Mouse (Mus musculus): ENCODE results near the gene Katnb1.

Katnb1 gene

DNA sequence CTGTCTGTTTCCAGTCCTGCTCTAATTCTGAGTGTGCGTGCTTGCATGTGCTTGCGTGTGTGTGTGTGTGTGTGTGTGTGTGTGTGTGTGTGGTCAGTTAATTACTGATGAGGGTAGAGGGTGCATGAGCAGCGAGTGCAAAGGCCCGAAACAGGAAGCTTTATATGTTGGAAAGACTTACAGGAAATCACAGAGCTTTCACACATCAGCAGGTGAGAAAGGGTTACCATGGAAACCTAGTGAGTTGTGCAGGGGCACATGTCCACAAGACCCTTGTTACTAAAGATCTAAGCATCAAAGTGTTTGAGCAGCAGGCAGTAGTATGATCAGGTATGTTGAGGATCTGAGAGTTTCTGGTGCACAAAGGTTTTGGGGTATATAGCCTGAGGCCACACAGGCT is 3.3 kb downstream of the Katnb1 start:
- DNase-seq (ENCODE audit: low spot score in 2 of 2), result no peak

GRCm38 (mm10) chr8:95084744-95085431 is 3.9 kb downstream of the Katnb1 start:
- DNase-seq (ENCODE audit: low spot score in 2 of 2), result no peak

DNA sequence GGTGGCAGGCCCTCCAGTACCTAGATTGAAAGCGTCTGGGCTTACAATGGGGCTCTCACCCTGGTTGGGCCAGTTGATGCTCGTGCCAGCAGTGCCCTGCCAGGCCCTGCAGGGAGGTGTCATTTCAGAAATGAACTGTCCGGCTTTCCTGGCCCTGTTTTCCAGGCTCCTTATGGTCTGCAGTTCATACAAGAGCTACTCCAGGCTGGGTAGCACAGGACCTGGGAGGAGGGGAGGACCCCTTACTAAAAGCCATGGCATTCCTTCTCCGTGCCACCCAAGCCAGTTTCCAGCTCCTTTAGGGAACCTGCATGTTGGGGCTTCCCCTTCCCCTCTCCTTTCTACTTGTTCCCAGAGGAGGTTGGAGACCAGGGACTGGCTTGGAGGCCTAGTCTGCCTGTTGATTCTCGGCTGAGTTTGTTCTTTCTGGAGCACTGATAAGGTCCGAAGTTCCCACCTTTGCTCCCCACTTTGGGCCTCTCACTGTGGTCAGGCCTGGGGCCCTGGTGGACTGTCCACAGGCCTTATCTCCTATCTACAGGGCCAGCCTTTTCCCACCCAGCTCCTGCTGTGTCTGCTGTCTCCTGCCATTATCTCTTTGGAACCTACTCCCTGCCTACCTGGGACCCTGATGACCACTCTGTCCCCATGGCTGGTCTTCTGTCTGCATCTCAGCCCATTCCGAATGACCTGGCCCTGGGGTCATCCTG is 4.6 kb downstream of the Katnb1 start:
- DNase-seq (ENCODE audit: low spot score in 2 of 2), result no peak

DNA sequence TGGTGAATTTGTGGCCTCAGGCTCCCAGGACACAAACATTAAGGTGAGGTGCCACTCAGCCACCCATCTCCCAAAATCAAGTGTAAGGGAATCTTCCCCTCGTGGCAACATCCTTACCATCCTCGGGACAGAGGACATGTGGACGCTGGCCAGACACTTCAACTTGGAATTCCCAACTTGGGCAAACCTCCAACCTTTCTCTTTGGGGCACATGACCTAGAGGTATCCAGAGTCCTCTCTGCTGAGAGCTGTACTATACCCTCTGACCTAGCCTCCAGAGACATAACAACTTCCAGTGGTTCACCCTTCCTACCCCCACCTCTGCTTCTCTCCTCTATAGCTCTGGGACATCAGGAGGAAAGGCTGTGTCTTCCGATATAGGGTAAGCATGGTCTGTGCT is 12.6 kb downstream of the Katnb1 start:
- DNase-seq (ENCODE audit: low spot score in 2 of 2), result no peak

DNA sequence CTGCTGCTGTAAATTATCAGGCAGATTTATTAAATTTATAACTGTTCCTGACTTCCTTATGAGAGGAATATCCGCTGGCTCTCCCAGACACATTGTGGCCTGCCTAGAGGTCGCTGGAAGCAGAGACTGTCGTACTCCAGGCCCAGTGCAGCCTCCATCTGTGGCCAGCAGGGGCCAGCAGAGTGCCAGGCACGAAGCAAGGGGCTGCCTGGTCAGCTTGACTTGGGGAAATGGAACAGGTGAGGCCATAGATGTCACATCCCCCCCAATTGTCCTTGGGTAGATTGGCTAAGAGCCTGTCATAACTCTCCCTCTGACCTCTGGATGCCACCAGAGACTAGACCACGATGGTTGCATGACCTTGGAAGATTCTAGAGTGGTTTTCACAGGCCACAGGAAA is 18.0 kb downstream of the Katnb1 start:
- peak in 1 of 2 experiments; percentile 70 for DNase-seq (ENCODE audit: low spot score in 2 of 2)

- DNase-seq (ENCODE audit: low spot score in 2 of 2), result no peak
Observed at GRCm38 (mm10) chr8:95101972-95102371, 21.0 kb downstream of the Katnb1 start.

DNA sequence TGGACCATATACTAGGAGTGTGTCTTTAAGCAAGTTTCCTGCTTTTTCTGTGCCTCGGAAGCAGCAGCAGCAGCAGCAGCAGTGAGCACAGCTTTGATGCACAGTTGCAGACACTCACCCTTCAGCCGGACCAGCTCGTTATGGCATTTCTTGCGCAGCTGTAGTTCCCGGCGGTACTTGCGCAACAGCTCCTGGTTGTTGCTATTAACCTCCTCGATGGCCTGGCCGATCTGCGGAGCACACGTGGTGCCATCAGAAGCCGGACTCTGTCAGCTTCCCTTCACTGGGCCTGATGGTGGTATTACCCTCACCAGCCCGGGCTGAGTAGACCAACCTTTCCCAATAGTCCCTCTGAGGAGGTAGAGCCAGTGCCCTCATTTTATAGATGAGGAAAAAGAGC is 26.3 kb downstream of the Katnb1 start:
- DNase-seq (ENCODE audit: low spot score in 2 of 2), result no peak

DNA sequence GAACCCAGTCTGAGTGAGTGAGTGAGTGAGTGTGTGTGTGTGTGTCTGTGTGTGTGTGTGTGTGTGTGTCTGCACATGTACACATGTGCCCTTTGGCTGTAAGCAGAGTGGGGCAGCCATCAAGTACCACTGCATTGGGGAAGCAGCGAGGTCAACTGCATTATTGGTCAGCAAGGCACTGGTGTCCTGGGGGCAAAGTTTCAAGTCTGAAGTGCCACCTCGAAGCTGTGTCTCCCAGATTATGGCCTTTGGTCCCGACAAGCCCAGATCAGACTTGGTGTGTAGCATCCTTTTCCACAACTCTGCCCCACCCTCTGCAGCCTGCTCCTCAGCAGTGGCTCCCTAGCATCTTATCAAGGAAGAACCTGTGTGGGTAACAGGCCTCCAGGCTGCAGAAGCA is 31.6 kb downstream of the Katnb1 start:
- no peak for DNase-seq (ENCODE audit: low spot score in 2 of 2)

DNA sequence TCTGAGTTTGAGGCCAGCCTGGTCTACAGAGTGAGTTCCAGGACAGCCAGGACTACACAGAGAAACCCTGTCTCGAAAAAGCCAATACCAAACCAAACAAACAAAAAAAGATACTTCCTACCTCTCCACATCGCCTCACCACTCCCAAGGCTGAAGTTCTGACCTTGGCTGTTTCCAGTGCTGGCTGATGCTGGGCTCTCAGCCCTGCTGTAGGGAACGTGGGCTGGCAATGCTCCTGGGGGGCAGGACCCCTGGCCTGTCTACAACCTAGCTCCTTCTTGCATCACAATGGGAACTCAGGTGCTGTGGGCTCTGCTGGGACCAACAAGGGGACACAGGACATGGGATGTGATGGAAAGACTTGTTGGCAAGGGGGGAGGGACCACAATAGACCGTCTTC is 32.1 kb downstream of the Katnb1 start:
- DNase-seq (ENCODE audit: low spot score in 2 of 2), result no peak

DNA sequence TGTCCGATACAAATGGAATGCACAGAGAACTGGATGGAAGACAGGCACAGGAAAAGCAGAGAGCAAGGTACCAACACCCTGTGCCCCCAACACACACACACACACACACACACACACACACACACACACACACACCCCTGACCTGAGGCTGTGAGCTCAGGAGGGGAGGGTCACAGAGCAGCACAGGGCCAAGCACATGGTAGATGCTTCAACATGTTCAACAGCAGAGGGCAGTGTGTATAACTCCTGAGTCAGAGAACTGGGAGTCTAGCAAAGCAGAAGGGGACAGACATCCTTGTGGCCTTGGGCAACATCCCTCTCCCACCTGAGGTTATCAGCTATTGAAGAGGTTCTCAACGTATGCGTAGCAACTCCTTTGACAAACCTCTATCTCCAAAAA is 32.8 kb downstream of the Katnb1 start:
- no peak for DNase-seq (ENCODE audit: low spot score in 2 of 2)

DNA sequence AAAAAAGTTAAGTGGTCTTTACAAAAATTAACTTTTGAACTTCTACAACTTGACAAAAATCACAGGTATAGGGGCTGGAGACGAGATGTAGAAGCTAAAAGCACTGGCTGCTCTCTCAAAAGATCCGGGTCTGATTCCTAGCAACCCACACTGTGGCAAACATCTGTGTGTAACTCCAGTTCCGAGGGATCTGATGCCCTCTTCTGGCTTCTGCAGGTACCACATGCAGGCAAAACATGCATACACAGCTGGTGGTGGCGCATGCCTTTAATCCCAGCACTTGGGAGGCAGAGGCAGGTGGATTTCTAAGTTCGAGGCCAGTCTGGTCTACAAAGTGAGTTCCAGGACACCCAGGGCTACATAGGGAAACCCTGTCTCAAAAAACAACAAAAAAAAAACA is 42.5 kb downstream of the Katnb1 start:
- DNase-seq (ENCODE audit: low spot score in 2 of 2), result no peak

DNA sequence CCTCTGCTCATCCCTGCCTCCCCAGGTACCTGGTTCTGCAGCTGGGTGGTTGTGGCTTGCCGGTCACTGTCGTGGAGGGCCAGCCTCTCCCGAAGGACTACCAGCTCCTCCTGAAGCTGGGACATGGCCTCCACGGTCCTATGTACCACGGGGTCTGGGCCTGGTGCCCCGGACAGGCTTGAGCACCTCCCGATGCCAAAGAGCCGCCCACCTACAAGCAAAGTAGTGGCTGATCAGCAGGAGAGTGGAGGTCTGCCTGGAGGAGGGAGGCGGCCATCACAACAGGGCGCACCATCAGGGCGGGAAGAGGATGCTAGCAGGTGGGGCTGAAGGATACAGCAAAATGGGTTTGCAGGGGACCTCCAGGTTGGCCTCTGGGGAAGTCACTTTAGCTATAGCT is 45.5 kb downstream of the Katnb1 start:
- no peak for DNase-seq (ENCODE audit: low spot score in 2 of 2)

DNA sequence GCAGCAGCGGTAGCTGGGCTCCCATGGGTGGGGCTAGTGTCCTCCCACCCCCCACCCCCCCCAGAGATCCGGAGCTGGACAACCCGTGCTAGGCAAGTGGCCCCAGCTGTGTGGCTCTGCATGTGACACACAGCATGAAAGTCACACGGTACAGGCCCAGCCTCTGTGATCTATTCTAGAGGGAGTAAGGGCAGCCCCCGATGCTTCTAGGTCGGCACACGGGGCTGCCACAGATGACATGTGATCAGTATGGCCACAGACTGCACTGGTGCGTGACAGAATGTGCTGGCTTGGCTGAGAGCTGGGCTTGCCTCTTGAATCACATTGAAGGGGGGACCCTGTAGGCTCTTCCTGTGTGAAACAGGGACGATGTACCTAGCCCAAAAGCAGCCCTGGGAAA is 46.7 kb downstream of the Katnb1 start:
- no peak for DNase-seq (ENCODE audit: low spot score in 2 of 2)

GRCm38 (mm10) chr8:95128750-95129260 is 47.8 kb downstream of the Katnb1 start:
- DNase-seq (ENCODE audit: low spot score in 2 of 2), result no peak

DNA sequence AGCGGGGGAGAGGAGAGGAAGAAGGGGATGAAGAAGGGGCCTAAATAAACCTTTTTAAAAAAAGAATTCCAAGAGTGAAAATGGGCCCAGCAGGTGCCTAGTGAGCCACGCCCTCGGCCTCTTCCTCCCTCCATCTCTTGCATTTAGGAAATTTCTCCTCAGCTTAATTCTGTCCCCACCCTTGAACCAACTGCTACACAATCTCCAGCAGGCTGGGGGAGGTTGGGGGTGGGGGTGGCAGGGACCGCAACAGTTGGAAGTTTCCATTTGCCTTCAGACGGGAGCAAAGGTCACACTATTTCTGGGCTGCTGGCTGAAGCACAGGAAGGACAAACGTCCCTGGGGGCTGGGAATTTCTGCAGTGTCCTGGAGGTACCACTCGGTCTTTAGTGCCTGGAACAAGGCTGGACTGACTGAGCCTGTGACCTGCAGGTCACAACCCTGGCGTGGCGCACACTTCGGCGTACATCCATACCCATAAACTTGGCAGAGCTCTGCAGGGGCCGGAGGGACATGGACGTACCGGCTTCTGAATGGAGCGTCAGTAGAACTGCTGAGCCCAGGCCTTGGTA is 50.1 kb downstream of the Katnb1 start:
- DNase-seq (ENCODE audit: low spot score in 2 of 2), result no peak

- no peak for DNase-seq (ENCODE audit: low spot score in 2 of 2)
Observed at GRCm38 (mm10) chr8:95131983-95132382, 51.0 kb downstream of the Katnb1 start.

- DNase-seq (ENCODE audit: low spot score in 2 of 2), result no peak
Observed at GRCm38 (mm10) chr8:95134186-95134585, 53.2 kb downstream of the Katnb1 start.

DNA sequence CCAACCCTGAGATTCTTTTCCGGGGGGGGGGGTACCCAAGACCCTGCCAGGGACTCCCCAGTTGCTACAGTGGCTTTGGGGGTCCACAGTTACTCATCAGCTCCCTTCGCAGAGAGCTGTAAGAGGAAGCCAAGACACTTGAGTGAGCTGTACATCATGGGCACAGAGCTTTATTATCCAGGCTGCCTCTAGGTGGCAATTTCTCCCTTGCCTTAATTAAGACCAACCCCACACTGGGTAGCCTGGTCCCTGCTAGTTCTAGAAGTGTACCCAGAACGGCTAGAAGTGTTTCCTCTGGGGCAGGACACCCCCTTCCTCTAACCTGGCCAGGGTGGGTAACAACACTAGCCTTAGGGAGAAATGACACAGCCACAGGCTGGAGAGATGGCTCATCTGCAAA is 54.3 kb downstream of the Katnb1 start:
- DNase-seq (ENCODE audit: low spot score in 2 of 2), result no peak

GRCm38 (mm10) chr8:95136218-95136617 is 55.2 kb downstream of the Katnb1 start:
- no peak for DNase-seq (ENCODE audit: low spot score in 2 of 2)

DNA sequence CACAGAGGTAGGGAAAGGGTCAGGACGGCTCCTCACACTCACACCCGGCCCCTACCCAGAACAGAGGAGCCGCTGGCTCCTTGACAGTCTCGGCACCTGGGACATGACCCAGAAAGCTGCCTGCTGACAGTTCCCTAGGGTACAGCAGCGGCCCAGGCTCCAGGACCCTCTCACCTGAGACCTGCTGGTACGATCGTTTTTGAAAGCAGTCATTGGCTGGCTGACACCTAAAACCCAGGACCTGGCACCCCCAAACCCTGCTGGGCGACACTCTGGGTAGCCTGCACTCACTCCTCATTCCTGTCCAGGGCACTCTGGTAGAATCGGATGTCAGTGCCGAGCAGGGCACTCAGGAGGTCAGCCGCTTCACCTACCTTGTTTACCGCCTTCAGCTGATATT is 56.2 kb downstream of the Katnb1 start:
- no peak for DNase-seq (ENCODE audit: low spot score in 2 of 2)

GRCm38 (mm10) chr8:95137641-95138098 is 56.7 kb downstream of the Katnb1 start:
- no peak for DNase-seq (ENCODE audit: low spot score in 2 of 2)

DNA sequence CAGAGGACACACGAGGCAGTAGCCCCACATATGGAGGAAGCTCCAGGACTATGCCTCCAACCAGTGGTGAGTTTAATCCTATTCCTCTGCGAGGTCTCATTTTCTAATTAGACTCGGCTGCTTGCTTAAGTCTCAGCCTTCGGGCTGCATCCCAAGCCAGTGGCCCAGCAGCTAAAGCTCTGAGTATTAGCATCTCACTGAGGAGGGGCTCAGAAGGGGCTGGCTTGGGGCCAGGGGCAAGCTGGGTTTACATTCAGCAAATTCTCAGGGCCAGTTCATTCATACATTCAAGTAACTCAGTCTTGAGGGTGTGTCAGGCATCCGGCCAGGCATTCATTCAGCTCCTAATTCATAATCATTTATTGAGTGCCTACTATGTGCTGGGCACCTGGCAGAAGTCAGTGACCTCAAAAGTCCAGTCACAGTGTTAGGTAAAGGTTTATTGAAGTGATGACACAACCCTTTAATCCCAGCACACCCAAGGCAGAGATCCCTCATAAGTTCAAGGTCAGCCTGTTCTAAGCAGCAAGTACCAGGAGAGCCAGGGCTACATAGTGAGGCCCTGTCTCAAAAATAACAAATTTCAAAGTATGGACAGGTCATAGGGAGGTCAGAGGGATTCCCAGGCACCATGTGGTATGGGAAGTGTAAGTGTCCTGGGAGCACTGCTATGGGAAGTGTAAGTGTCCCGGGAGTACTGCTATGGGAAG is 57.5 kb downstream of the Katnb1 start:
- DNase-seq (ENCODE audit: low spot score in 2 of 2), result no peak

DNA sequence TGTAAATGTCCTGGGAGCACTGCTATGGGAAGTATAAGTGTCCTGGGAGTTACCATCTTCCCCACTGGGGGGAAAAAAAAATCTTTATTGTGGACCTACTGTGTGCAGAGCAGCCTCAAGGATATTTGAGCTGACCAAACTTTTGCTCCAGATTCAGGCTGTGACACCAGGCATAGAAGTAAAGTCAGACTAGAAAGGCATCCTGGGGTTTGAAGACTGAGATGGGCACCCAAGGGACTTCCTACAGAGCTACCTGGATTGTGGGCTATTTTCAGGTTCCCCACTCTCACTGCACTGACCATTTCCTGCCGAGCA is 58.0 kb downstream of the Katnb1 start:
- no peak for DNase-seq (ENCODE audit: low spot score in 2 of 2)
